Mouse (Mus musculus) forebrain, embryonic 10.5 days (tissue): ENCODE measurements around the gene Ccdc188. TPM values are rescaled to one million over a fixed set of nuclear protein-coding genes. Genes with fewer than 3 reads are reported as not detected.

Experiments used
- DNase-seq: peaks from one replicate; pipeline ENCODE4 v3.0.0-alpha.2; 2017; ENCODE audit warnings: low spot score; ENCODE audit errors: extremely low spot score
- H3K27ac ChIP-seq: fragments of 300-500 bp; sonication (generic); 2 replicates; pipeline ENCODE4 v1.5.1; 2016; ENCODE audit warnings: mild to moderate bottlenecking
- H3K27me3 ChIP-seq: fragments of 300-500 bp; sonication (generic); 2 replicates; pipeline ENCODE4 v1.6.1; 2016; ENCODE audit warnings: mild to moderate bottlenecking; ENCODE audit not compliant: poor library complexity, severe bottlenecking
- H3K36me3 ChIP-seq: fragments of 300-500 bp; sonication (generic); replicated peaks from 2 replicates; pipeline ENCODE4 v1.6.1; 2016; ENCODE audit warnings: mild to moderate bottlenecking, moderate library complexity
- H3K4me1 ChIP-seq: fragments of 300-500 bp; sonication (generic); 2 replicates; pipeline ENCODE4 v1.6.1; 2016
- H3K4me3 ChIP-seq: fragments of 300-500 bp; sonication (generic); 2 replicates; pipeline ENCODE4 v1.5.1; 2016; ENCODE audit warnings: mild to moderate bottlenecking, moderate library complexity
- H3K9me3 ChIP-seq: fragments of 300-500 bp; sonication (generic); 2 replicates; pipeline ENCODE4 v1.6.1; 2016; ENCODE audit warnings: mild to moderate bottlenecking, moderate library complexity
- WGBS: fragments of 180-500 bp; shearing (Covaris S2); methylation state at CpG from one replicate; pipeline ENCODE4 v1.1.7; 2016; 5-methylcytosine and 5-hydroxymethylcytosine counted together
- polyA plus RNA-seq: library from polyadenylated mRNA; unstranded; fragments of >200 nt; fragmentation: Nextera tagmentation; extraction: Ambion mirVana; gene quantifications from 2 replicates; pipeline ENCODE4 v1.2.1, GENCODE M21; 2016

Ccdc188 gene
- polyA plus RNA-seq, 1 experiment from 2014 or later = not detected

DNA sequence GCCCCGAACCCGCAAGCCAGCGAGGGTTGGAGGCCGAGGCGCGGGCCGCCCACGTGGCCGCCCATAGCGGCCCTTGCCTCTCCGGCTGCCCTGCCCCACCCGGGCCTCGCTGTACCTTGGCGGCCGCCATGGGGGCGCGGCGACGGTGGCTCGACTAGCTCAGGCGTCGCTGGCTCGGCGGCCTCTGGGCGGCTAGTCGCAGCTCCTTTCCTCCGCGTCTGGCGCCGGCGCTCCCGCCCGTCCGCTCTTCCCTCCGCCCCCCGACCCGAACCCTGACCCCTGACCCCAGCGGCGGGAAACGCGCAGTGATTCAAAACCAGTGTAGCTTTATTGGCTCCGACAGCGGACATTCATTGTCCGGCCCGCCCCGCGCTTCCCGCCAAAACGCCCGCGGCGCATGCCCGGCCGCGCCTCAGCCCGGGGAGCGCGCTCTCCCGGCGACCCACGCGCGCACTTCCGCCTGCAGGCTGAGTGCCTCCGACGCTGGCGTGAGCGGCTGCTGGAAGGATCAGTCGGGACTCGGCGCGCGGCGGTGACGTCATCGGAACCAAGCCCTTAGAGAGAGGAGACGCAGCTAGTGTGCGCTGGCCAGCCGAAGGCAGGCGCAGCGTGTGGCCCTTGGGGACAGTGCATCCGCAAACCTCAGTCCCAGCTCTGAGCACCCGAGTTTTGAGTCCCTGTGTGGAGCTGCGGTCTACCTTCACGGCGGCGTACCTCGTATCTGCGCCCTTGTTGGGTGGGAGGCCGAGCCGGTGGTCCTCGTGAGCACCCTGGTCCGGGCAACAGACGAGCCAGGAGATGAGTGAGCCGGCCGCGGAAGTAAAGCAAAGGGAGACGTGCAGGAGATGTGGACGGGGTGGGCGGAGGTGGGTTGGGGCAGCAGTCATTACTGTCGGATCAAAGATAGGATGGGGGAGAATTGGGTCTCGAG lies 31.0 kb downstream of the Ccdc188 start, which contains the start of the genes Trmt2a and Ranbp1:
Trmt2a (plus strand) TSS at position 247 of the 931 bp plus-strand sequence.
Ranbp1 (minus strand) TSS at position 300 of the 931 bp plus-strand sequence.
- Histone ChIP-seq H3K27ac (peak within 1 kb of the TSS; percentile 99), H3K4me1 (peaks cover 49% of the 10 kb centered on the region), H3K27me3 (no peaks in the 10 kb centered on the region), H3K4me3 (peak within 1 kb of the TSS; percentile 93), H3K9me3 (no peaks in the 10 kb centered on the region), H3K36me3 (peaks cover 76% of the 10 kb centered on the region)
- DNase-seq = peak; percentile 99
- WGBS = under 1% methylated on average over 102 of the region's 102 CpGs

DNA sequence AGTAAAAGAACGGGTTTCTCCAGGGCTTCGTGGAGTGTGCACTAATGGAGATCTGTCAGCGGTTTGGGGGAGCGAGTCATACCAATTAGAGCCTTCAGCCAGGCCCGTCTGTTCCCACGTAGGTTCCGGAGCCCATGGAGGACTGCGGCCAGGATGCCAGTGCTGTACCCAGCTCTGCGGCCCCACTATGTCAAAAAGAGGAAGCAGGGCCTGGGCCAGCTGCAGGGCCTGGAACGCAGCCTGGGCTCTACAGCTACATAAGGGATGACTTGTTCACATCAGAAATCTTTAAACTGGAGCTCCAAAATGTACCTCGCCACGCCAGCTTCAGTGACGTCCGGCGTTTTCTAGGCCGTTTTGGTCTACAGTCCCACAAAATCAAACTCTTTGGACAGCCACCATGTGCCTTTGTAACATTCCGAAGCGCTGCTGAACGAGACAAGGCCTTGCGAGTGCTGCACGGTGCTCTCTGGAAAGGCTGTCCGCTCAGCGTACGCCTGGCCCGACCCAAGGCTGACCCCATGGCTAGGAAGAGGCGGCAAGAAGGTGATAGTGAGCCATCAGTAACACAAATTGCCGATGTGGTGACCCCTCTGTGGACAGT lies 31.8 kb downstream of the Ccdc188 start:
- peak; percentile 57 for DNase-seq
- Histone ChIP-seq H3K9me3 (no peaks in the 10 kb centered on the region), H3K27me3 (no peaks in the 10 kb centered on the region), H3K4me3 (peak overlapping the region; percentile 93), H3K4me1 (peaks cover 49% of the 10 kb centered on the region), H3K36me3 (peaks cover 76% of the 10 kb centered on the region), H3K27ac (peak overlapping the region; percentile 99)
- 13% methylated on average over 27 of the region's 27 CpGs for WGBS

- peak overlapping the region; percentile 99 for H3K27ac ChIP-seq
- 66% methylated on average over 4 of the region's 4 CpGs for WGBS
- H3K4me1 ChIP-seq = peaks cover 49% of the 10 kb centered on the region
- no peak for DNase-seq
- H3K36me3 ChIP-seq = peaks cover 76% of the 10 kb centered on the region
- H3K27me3 ChIP-seq = no peaks in the 10 kb centered on the region
- no peaks in the 10 kb centered on the region for H3K9me3 ChIP-seq
- H3K4me3 ChIP-seq = peak overlapping the region; percentile 93
Measured at GRCm38 (mm10) chr16:18250231-18250630, 32.6 kb downstream of the Ccdc188 start.

GRCm38 (mm10) chr16:18250828-18251790 lies 33.4 kb downstream of the Ccdc188 start:
- no peak for DNase-seq
- peak overlapping the region; percentile 99; the same call in 1 of the 2 replicates for H3K27ac ChIP-seq
- peaks cover 76% of the 10 kb centered on the region for H3K36me3 ChIP-seq
- no peaks in the 10 kb centered on the region for H3K9me3 ChIP-seq
- peak overlapping the region; percentile 93 for H3K4me3 ChIP-seq
- no peaks in the 10 kb centered on the region for H3K27me3 ChIP-seq
- H3K4me1 ChIP-seq = peaks cover 41% of the 10 kb centered on the region
- WGBS = 79% methylated on average over 10 of the region's 10 CpGs

- Histone ChIP-seq H3K27ac (no peak overlapping the region), H3K27me3 (no peaks in the 10 kb centered on the region), H3K36me3 (peaks cover 80% of the 10 kb centered on the region), H3K9me3 (no peaks in the 10 kb centered on the region), H3K4me1 (peaks cover 29% of the 10 kb centered on the region), H3K4me3 (no peak overlapping the region)
- 89% methylated on average over 6 of the region's 6 CpGs for WGBS
- no peak for DNase-seq
Measured at GRCm38 (mm10) chr16:18252736-18253135, 35.1 kb downstream of the Ccdc188 start.

DNA sequence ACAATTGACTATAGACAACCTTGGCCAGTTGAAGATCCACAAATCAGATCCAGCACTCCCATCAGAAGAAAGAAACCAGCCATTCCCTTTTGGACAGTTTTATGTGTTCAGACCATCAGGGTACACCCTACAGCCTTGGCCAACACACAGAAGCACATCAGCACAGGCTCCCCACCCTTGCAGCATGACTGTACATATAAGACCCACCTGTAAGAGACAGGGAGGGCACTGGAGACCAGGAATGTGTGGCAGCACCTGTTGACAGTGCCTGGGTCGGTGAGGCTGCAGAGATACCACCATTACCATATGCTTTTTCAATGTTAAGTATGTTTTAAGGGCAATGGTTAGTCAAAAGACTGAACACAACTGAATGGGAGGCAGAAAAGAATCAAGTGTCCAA lies 36.2 kb downstream of the Ccdc188 start:
- WGBS = 91% methylated on average over 1 of the region's 1 CpGs
- no peak for DNase-seq
- no peaks in the 10 kb centered on the region for H3K9me3 ChIP-seq
- H3K27me3 ChIP-seq = no peaks in the 10 kb centered on the region
- peaks cover 90% of the 10 kb centered on the region for H3K36me3 ChIP-seq
- H3K4me3 ChIP-seq = no peak overlapping the region
- H3K4me1 ChIP-seq = peaks cover 29% of the 10 kb centered on the region
- H3K27ac ChIP-seq = no peak overlapping the region

DNA sequence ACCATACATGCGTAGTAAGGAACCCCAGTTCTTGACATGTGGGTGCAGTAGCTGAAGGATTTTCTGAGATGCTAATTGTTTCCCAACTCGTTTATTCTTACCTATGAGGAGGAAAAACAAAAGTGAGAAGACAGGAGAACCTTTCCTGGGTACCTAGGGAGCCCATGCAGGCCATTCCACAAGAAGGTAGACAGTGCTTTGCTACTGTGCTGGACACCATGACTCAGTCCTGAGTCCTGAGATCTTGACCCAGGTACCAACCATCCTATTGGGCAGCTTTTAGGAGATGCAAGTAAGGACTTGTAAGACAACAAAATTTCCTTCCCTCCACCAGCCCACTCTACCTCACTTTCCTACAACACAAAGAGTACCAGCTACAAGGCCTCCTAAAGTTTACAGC lies 40.5 kb downstream of the Ccdc188 start, which contains the start of gene Gm49776:
Gm49776 (minus strand) TSS at position 101 of the 400 bp plus-strand sequence.
- DNase-seq = no peak
- Histone ChIP-seq H3K9me3 (no peaks in the 10 kb centered on the region), H3K27ac (no peak within 1 kb of the TSS), H3K27me3 (no peaks in the 10 kb centered on the region), H3K36me3 (peaks cover 98% of the 10 kb centered on the region), H3K4me1 (no peaks in the 10 kb centered on the region), H3K4me3 (no peak within 1 kb of the TSS)
- WGBS = 98% methylated on average over 2 of the region's 2 CpGs

DNA sequence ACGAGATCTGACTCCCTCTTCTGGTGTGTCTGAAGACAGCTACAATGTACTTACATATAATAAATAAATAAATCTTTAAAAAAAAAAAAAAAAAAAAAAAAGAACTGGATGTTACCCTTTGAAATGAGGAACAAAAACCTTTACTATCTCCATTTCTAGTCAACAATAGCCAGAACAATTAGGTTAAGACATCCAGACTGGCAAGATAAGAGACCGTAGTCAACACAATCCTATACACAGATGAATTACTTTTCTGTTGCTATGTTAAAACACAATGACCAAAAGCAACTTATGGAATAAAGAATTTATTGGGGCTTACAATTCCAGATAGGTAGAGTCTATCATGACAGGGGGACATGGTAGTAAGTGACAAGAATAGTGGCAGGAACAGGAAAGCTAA lies 47.3 kb downstream of the Ccdc188 start:
- Histone ChIP-seq H3K9me3 (no peaks in the 10 kb centered on the region), H3K27me3 (no peaks in the 10 kb centered on the region), H3K36me3 (peaks cover 98% of the 10 kb centered on the region), H3K4me1 (no peaks in the 10 kb centered on the region), H3K4me3 (no peak overlapping the region), H3K27ac (no peak overlapping the region)
- no peak for DNase-seq
- WGBS = 82% methylated on average over 2 of the region's 2 CpGs

DNA sequence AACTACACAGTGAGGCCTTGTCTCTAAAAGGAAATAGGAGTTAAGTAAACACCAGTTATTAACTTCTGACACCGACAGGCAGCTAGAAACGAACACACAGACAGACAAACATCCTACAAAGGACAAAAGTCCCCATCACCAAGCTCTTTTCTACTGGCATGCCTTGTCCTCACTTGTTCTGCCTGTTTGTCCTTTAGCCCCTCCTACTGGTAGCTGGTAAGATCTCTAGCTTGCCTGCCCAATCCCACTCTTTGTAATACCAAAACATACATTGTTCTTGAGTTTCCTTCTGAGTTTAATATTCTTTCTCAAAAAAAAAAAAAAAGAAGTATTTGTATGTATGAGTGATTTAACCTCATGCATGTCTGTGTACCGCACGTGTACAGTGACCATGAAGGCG lies 50.5 kb downstream of the Ccdc188 start:
- Histone ChIP-seq H3K36me3 (peaks cover 98% of the 10 kb centered on the region), H3K27me3 (no peaks in the 10 kb centered on the region), H3K9me3 (no peaks in the 10 kb centered on the region), H3K4me3 (no peak overlapping the region), H3K4me1 (no peaks in the 10 kb centered on the region), H3K27ac (no peak overlapping the region)
- 89% methylated on average over 5 of the region's 5 CpGs for WGBS
- no peak for DNase-seq

Other genes starting within 250 kb of the Ccdc188 start
- gene Vpreb2, start 237.5 kb upstream of the Ccdc188 start, polyA plus RNA-seq = not detected in 2 replicates
- gene Dgcr6, start 165.0 kb upstream of the Ccdc188 start, polyA plus RNA-seq = 159 and 175 TPM in 2 replicates
- gene Prodh, start 127.7 kb upstream of the Ccdc188 start, polyA plus RNA-seq = 17.0 and 19.6 TPM in 2 replicates
- gene Rtn4r, start 90.2 kb upstream of the Ccdc188 start, polyA plus RNA-seq = 0.87 and 1.2 TPM in 2 replicates
- 9.7 and 10.5 TPM in 2 replicates for gene Zdhhc8, start 17.3 kb downstream of the Ccdc188 start, polyA plus RNA-seq
- 134 and 139 TPM in 2 replicates for gene Trmt2a, start 30.8 kb downstream of the Ccdc188 start, polyA plus RNA-seq
- 1,297 and 1,372 TPM in 2 replicates for gene Ranbp1, start 30.9 kb downstream of the Ccdc188 start, polyA plus RNA-seq
- gene Gm49776, start 40.4 kb downstream of the Ccdc188 start, polyA plus RNA-seq = 3.0 and 5.8 TPM in 2 replicates
- gene Dgcr8, start 71.4 kb downstream of the Ccdc188 start, polyA plus RNA-seq = 48.9 and 49.7 TPM in 2 replicates
- 35.7 and 37.1 TPM in 2 replicates for gene Tango2, start 130.2 kb downstream of the Ccdc188 start, polyA plus RNA-seq
- 116 TPM in 2 replicates for gene Arvcf, start 130.3 kb downstream of the Ccdc188 start, polyA plus RNA-seq
- 31.6 and 35.1 TPM in 2 replicates for gene Txnrd2, start 208.5 kb downstream of the Ccdc188 start, polyA plus RNA-seq
- gene Comt, start 209.0 kb downstream of the Ccdc188 start, polyA plus RNA-seq = 58.1 and 60.1 TPM in 2 replicates